Mouse (Mus musculus): ENCODE data around the gene Mettl22. TPM values are rescaled to one million over a fixed set of nuclear protein-coding genes. Genes with fewer than 3 reads are reported as not detected.

Gene Mettl22
- polyA plus RNA-seq, 1 experiment from 2014 or later: 28.6 TPM

- peak; percentile 23; the same call in 1 of the 2 replicates for ATAC-seq (ENCODE audit: low read depth)
These were observed 21.3 kb downstream of the Mettl22 start for GRCm38 (mm10) chr16:8491743-8492490.

DNA sequence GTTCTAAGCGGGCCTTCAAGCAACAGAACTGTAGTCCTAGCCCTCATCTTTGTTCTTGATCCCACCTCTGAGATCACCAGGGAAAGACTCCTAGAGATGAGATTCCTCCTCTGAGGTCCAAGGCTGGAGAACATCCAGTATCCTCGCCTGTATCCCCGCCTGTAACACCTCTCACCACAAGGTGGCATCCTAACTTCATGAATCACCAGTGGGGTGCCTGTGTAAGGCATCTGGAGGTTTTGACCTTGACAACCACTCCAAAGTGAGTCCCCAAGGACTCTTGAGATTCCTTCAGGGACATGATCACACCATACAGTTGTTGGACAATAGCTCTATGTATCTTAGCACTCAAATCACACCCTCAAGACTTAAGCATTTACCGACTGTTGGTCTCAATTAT lies 23.7 kb downstream of the Mettl22 start:
- 21% methylated on average over 4 of the region's 4 CpGs for WGBS
- H3K9ac ChIP-seq (ENCODE audit: low read depth, low read length): no peak overlapping the region
- H3K36me3 ChIP-seq (ENCODE audit: control insufficient read depth, insufficient read depth, low read length): no peaks in the 10 kb centered on the region
- H3K4me1 ChIP-seq (ENCODE audit: control insufficient read depth, insufficient read depth, low read length): no peaks in the 10 kb centered on the region
- H3K9me3 ChIP-seq (ENCODE audit: control insufficient read depth, low read length): no peaks in the 10 kb centered on the region
- no peak overlapping the region for H3K4me2 ChIP-seq (ENCODE audit: low read depth, low read length)
- H3K27me3 ChIP-seq (replicated peaks; ENCODE audit: control insufficient read depth, insufficient read depth, low read length): no peaks in the 10 kb centered on the region
- no peak overlapping the region for H3K4me3 ChIP-seq (ENCODE audit: low read depth, low read length)
- ATAC-seq (ENCODE audit: low read depth) (0 out of 2 replicates have a peak, but pooled peaks have one; percentile 78), DNase-seq (ENCODE audit: low spot score) (peak; percentile 76)
- H3K27ac ChIP-seq (replicated peaks; ENCODE audit: low read depth, low read length): no peak overlapping the region

More at GRCm38 (mm10) chr16:8491743-8492490, 21.3 kb downstream of the Mettl22 start:
- no peak for DNase-seq (ENCODE audit: low spot score)
- WGBS: 44% methylated on average over 13 of the region's 13 CpGs
- no peak overlapping the region for H3K27ac ChIP-seq (replicated peaks; ENCODE audit: low read depth, low read length)
- no peaks in the 10 kb centered on the region for H3K9me3 ChIP-seq (ENCODE audit: control insufficient read depth, low read length)
- H3K9ac ChIP-seq (ENCODE audit: low read depth, low read length): no peak overlapping the region
- no peaks in the 10 kb centered on the region for H3K4me1 ChIP-seq (ENCODE audit: control insufficient read depth, insufficient read depth, low read length)
- peaks cover 9% of the 10 kb centered on the region; the same call in 1 of the 2 replicates for H3K36me3 ChIP-seq (ENCODE audit: control insufficient read depth, insufficient read depth, low read length)
- H3K4me3 ChIP-seq (ENCODE audit: low read depth, low read length): no peak overlapping the region
- H3K4me2 ChIP-seq (ENCODE audit: low read depth, low read length): no peak overlapping the region
- no peaks in the 10 kb centered on the region for H3K27me3 ChIP-seq (replicated peaks; ENCODE audit: control insufficient read depth, insufficient read depth, low read length)

- no peak overlapping the region for H3K4me2 ChIP-seq (ENCODE audit: low read depth, low read length)
- WGBS: 55% methylated on average over 2 of the region's 2 CpGs
These were observed 26.4 kb downstream of the Mettl22 start for GRCm38 (mm10) chr16:8496967-8497366.

GRCm38 (mm10) chr16:8504271-8504670 lies 33.7 kb downstream of the Mettl22 start:
- Histone ChIP-seq H3K9ac (ENCODE audit: low read depth, low read length) (no peak overlapping the region), H3K36me3 (ENCODE audit: control insufficient read depth, insufficient read depth, low read length) (no peaks in the 10 kb centered on the region), H3K4me1 (ENCODE audit: control insufficient read depth, insufficient read depth, low read length) (no peaks in the 10 kb centered on the region), H3K9me3 (ENCODE audit: control insufficient read depth, low read length) (no peaks in the 10 kb centered on the region), H3K4me2 (ENCODE audit: low read depth, low read length) (no peak overlapping the region), H3K4me3 (ENCODE audit: low read depth, low read length) (no peak overlapping the region), H3K27me3 (replicated peaks; ENCODE audit: control insufficient read depth, insufficient read depth, low read length) (no peaks in the 10 kb centered on the region), H3K27ac (replicated peaks; ENCODE audit: low read depth, low read length) (no peak overlapping the region)
- no peak for DNase-seq (ENCODE audit: low spot score)
- no peak for ATAC-seq (ENCODE audit: low read depth)
- WGBS: 37% methylated on average over 2 of the region's 2 CpGs

More at GRCm38 (mm10) chr16:8496967-8497366, 26.4 kb downstream of the Mettl22 start:
- Histone ChIP-seq H3K4me3 (ENCODE audit: low read depth, low read length) (no peak overlapping the region), H3K4me1 (ENCODE audit: control insufficient read depth, insufficient read depth, low read length) (no peaks in the 10 kb centered on the region), H3K9me3 (ENCODE audit: control insufficient read depth, low read length) (no peaks in the 10 kb centered on the region), H3K9ac (ENCODE audit: low read depth, low read length) (no peak overlapping the region), H3K27ac (replicated peaks; ENCODE audit: low read depth, low read length) (no peak overlapping the region), H3K27me3 (replicated peaks; ENCODE audit: control insufficient read depth, insufficient read depth, low read length) (no peaks in the 10 kb centered on the region), H3K36me3 (ENCODE audit: control insufficient read depth, insufficient read depth, low read length) (no peaks in the 10 kb centered on the region)
- DNase-seq (ENCODE audit: low spot score) (no peak), ATAC-seq (ENCODE audit: low read depth) (no peak)

GRCm38 (mm10) chr16:8509894-8510293 lies 39.3 kb downstream of the Mettl22 start:
- ATAC-seq (ENCODE audit: low read depth) (no peak), DNase-seq (ENCODE audit: low spot score) (no peak)
- Histone ChIP-seq H3K9me3 (ENCODE audit: control insufficient read depth, low read length) (no peaks in the 10 kb centered on the region), H3K27ac (replicated peaks; ENCODE audit: low read depth, low read length) (no peak overlapping the region), H3K4me3 (ENCODE audit: low read depth, low read length) (no peak overlapping the region), H3K9ac (ENCODE audit: low read depth, low read length) (no peak overlapping the region), H3K27me3 (replicated peaks; ENCODE audit: control insufficient read depth, insufficient read depth, low read length) (no peaks in the 10 kb centered on the region), H3K4me1 (ENCODE audit: control insufficient read depth, insufficient read depth, low read length) (peaks cover 13% of the 10 kb centered on the region), H3K4me2 (ENCODE audit: low read depth, low read length) (no peak overlapping the region), H3K36me3 (ENCODE audit: control insufficient read depth, insufficient read depth, low read length) (no peaks in the 10 kb centered on the region)
- WGBS: 64% methylated on average over 5 of the region's 5 CpGs

DNA sequence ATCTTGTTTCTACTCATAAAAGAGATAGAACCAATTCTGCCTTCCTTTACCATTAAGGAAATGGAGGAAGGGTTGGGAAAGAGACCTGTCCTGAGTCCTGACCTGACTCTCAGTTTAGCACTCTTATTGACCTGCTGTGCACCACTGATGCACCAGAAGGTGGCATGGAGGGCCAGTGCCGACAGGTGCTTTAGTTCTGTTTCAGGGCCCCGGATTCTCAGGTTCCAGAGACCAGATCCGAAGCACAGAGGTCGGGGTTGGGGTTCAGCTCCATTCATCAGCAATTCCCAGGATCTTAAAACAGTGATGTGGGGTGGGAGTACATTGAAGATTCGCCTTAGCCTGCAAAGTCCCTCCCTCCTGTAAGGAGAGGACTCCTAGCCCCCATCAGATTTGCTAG lies 42.2 kb downstream of the Mettl22 start:
- Histone ChIP-seq H3K9ac (ENCODE audit: low read depth, low read length) (no peak overlapping the region), H3K27ac (replicated peaks; ENCODE audit: low read depth, low read length) (no peak overlapping the region), H3K9me3 (ENCODE audit: control insufficient read depth, low read length) (no peaks in the 10 kb centered on the region), H3K4me3 (ENCODE audit: low read depth, low read length) (peak overlapping the region; percentile 63), H3K4me1 (ENCODE audit: control insufficient read depth, insufficient read depth, low read length) (peaks cover 13% of the 10 kb centered on the region), H3K36me3 (ENCODE audit: control insufficient read depth, insufficient read depth, low read length) (no peaks in the 10 kb centered on the region), H3K4me2 (ENCODE audit: low read depth, low read length) (peak overlapping the region; percentile 77), H3K27me3 (replicated peaks; ENCODE audit: control insufficient read depth, insufficient read depth, low read length) (no peaks in the 10 kb centered on the region)
- 2% methylated on average over 5 of the region's 5 CpGs for WGBS
- DNase-seq (ENCODE audit: low spot score) (no peak), ATAC-seq (ENCODE audit: low read depth) (no peak)

DNA sequence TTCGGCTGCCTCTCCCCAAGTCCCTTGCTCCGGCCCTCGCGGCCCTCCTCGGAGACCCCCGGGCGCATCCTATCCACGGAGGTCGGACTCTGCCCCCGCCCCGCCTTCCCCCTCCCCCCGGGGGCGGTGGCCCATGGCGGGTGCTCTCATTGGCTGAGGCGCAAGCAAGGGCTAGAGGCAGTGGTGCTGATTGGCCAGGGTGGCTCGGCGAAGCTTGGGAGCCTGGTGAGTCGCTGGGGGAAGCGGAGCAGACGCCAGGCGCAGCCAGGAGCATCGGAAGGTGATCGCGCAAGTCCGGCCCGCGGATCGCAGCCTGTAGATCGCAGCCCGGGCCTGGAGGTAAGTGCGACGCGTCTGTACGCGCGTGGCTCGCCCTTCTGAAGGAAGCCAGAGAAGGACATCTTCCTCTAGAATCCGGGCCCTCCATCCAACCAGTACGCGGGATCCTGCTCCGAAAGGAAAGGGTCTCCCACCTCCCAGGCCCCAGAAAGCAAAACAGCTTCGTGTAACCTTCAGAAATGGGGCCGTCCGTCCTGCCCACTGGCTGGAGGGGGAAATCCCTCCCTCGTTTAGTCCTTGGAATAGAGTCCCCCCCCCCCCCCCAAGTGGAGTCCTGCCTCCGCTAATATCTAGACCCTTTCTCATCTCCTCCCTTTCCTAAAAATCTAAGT lies 42.8 kb downstream of the Mettl22 start, which contains the start of gene Abat:
Gene Abat, plus strand, starts transcription at position 194 of the 671 bp plus-strand sequence.
- peak within 1 kb of the TSS; percentile 77 for H3K4me2 ChIP-seq (ENCODE audit: low read depth, low read length)
- H3K4me1 ChIP-seq (ENCODE audit: control insufficient read depth, insufficient read depth, low read length): peaks cover 13% of the 10 kb centered on the region
- no peak within 1 kb of the TSS; the same call in 1 of the 2 replicates for H3K27ac ChIP-seq (replicated peaks; ENCODE audit: low read depth, low read length)
- no peaks in the 10 kb centered on the region for H3K36me3 ChIP-seq (ENCODE audit: control insufficient read depth, insufficient read depth, low read length)
- H3K9ac ChIP-seq (ENCODE audit: low read depth, low read length): peak within 1 kb of the TSS; percentile 73
- ATAC-seq (ENCODE audit: low read depth): peak; percentile 99
- no peaks in the 10 kb centered on the region for H3K27me3 ChIP-seq (replicated peaks; ENCODE audit: control insufficient read depth, insufficient read depth, low read length)
- H3K9me3 ChIP-seq (ENCODE audit: control insufficient read depth, low read length): no peaks in the 10 kb centered on the region
- H3K4me3 ChIP-seq (ENCODE audit: low read depth, low read length): peak within 1 kb of the TSS; percentile 63
- DNase-seq (ENCODE audit: low spot score): peak; percentile 98
- 0% methylated on average over 29 of the region's 46 CpGs for WGBS

DNA sequence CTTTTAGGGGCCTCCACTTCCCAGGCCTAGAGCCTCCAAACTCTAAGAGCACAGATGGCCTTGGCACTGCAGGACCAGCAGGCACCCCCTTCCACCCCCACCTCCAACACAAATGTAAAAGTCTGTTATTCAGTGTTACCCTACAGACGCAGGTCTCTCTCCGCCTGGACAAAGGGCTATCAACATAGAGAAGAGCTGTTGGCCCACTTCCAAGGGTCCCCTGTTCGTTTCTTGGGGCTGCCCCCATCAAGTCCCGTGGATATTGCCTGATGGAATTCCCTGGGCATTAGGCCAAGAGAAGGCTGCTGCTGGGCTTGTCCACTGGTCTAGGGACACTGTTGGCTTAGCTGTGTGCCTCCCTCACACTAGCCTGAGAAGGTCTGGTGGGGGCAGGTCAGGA lies 43.6 kb downstream of the Mettl22 start:
- Histone ChIP-seq H3K4me2 (ENCODE audit: low read depth, low read length) (peak overlapping the region; percentile 77), H3K4me1 (ENCODE audit: control insufficient read depth, insufficient read depth, low read length) (peaks cover 13% of the 10 kb centered on the region), H3K9ac (ENCODE audit: low read depth, low read length) (peak overlapping the region; percentile 73), H3K4me3 (ENCODE audit: low read depth, low read length) (peak overlapping the region; percentile 63), H3K9me3 (ENCODE audit: control insufficient read depth, low read length) (no peaks in the 10 kb centered on the region), H3K27me3 (replicated peaks; ENCODE audit: control insufficient read depth, insufficient read depth, low read length) (no peaks in the 10 kb centered on the region), H3K36me3 (ENCODE audit: control insufficient read depth, insufficient read depth, low read length) (no peaks in the 10 kb centered on the region), H3K27ac (replicated peaks; ENCODE audit: low read depth, low read length) (no peak overlapping the region)
- DNase-seq (ENCODE audit: low spot score) (no peak), ATAC-seq (ENCODE audit: low read depth) (no peak)
- 19% methylated on average over 4 of the region's 4 CpGs for WGBS
